26 mouse cellular contexts compared by ENCODE assay signal in genomic region chr4:41340912-41341550, GRCm38 (mm10). TPM values are rescaled to one million over a fixed set of nuclear protein-coding genes. Genes with fewer than 3 reads are reported as not detected.
DNase-seq lines count a peak whose midpoint lies in the region; TF ChIP-seq lines count a peak whose summit lies in the region.
"Had no signal": no experiment of that assay in that cellular context is flagged by ENCODE, and none has a peak within 500 bp of the region (broad histone marks: within the 10 kb centered on the region; RNA-seq: fewer than 3 reads in every experiment).

No protein-coding gene starts in this region.

- intact Hi-C loops in heart, adult 2 months (cut with DNase I), result no loop called here

- TF ChIP-seq CTCF in heart, adult 2 months (IDR thresholded peaks at IDR 0.05), result peak; percentile 32; the same call in 1 of the 2 replicates
- 0 out of 2 replicates have a peak, but pooled peaks have one; percentile 2 for TF ChIP-seq CTCF in testis, adult 2 months (IDR thresholded peaks at IDR 0.05; ENCODE audit: control insufficient read depth, insufficient read depth, insufficient replicate concordance, low read depth, low read length)

- H3K4me3 ChIP-seq in heart, adult 2 months, result no peak overlapping the region
- H3K4me3 ChIP-seq in testis, adult 2 months (ENCODE audit: control insufficient read depth, low read depth, low read length), result no peak overlapping the region
- H3K4me3 ChIP-seq: embryonic facial prominence, embryonic 13.5 days; forebrain, embryonic 10.5 days; forebrain, embryonic 15.5 days; heart, embryonic 10.5 days; heart, embryonic 15.5 days; limb, embryonic 13.5 days; liver, embryonic 13.5 days; lung, embryonic 15.5 days; midbrain, embryonic 10.5 days; midbrain, embryonic 15.5 days had no signal

- no peaks in the 10 kb centered on the region for H3K27me3 ChIP-seq in heart, adult 2 months (ENCODE audit: control insufficient read depth, insufficient read depth, low read length)
- H3K27me3 ChIP-seq in testis, adult 2 months (ENCODE audit: control insufficient read depth, insufficient read depth, low read length), result no peaks in the 10 kb centered on the region
- H3K27me3 ChIP-seq: embryonic facial prominence, embryonic 13.5 days; forebrain, embryonic 15.5 days; heart, embryonic 15.5 days; limb, embryonic 13.5 days; liver, embryonic 13.5 days; lung, embryonic 15.5 days; midbrain, embryonic 15.5 days had no signal

- no peaks in the 10 kb centered on the region for H3K79me2 ChIP-seq in heart, adult 2 months (replicated peaks; ENCODE audit: control insufficient read depth, insufficient read depth, low read length)

- no peak overlapping the region for H3K9ac ChIP-seq in heart, adult 2 months (ENCODE audit: low read depth, low read length)
- H3K9ac ChIP-seq: embryonic facial prominence, embryonic 13.5 days; forebrain, embryonic 15.5 days; heart, embryonic 15.5 days; limb, embryonic 13.5 days; liver, embryonic 13.5 days; lung, embryonic 15.5 days; midbrain, embryonic 15.5 days had no signal

- no peak for DNase-seq in heart, adult 2 months
- no peak for DNase-seq in heart, adult 8-10 months (ENCODE audit: low spot score)
- no peak for DNase-seq in testis, postnatal 10 days (ENCODE audit: low spot score)
- peak; percentile 18 for DNase-seq in induced T-regulatory cell, adult 2 months (ENCODE audit: low read depth)
- no peak for DNase-seq in spleen, postnatal 14 days (ENCODE audit: low spot score in 2 of 2)
- no peak for DNase-seq in kidney, postnatal 25 days
- DNase-seq: adrenal gland, postnatal 14 days; cerebellum, adult 18-20 months; cerebellum, postnatal 10 days; gastrocnemius, postnatal 10 days; kidney, adult 8-10 months; liver, embryonic 13.5 days; right cerebral cortex, adult 18-20 months; thymus, postnatal 14 days had no signal

- TF ChIP-seq EP300 in heart, adult 2 months (IDR thresholded peaks at IDR 0.05; ENCODE audit: insufficient read depth, low read depth, low read length), result no peak

- no peaks in the 10 kb centered on the region for H3K4me1 ChIP-seq in heart, adult 2 months (ENCODE audit: control insufficient read depth, insufficient read depth, low read length)
- H3K4me1 ChIP-seq in testis, adult 2 months (ENCODE audit: control insufficient read depth, insufficient read depth, low read length), result no peaks in the 10 kb centered on the region
- H3K4me1 ChIP-seq: embryonic facial prominence, embryonic 13.5 days; forebrain, embryonic 10.5 days; forebrain, embryonic 15.5 days; heart, embryonic 10.5 days; heart, embryonic 15.5 days; limb, embryonic 13.5 days; lung, embryonic 15.5 days; midbrain, embryonic 10.5 days; midbrain, embryonic 15.5 days had no signal

- no peak for TF ChIP-seq POLR2A in heart, adult 2 months (IDR thresholded peaks at IDR 0.05; ENCODE audit: insufficient read depth, low read depth, low read length)
- no peak for TF ChIP-seq POLR2A in testis, adult 2 months (IDR thresholded peaks at IDR 0.05; ENCODE audit: control insufficient read depth, low read depth, low read length)

- H3K27ac ChIP-seq in heart, adult 2 months, result no peak overlapping the region
- H3K27ac ChIP-seq in testis, adult 2 months (ENCODE audit: control insufficient read depth, insufficient read depth, low read depth, low read length), result no peak overlapping the region
- H3K27ac ChIP-seq: embryonic facial prominence, embryonic 13.5 days; forebrain, embryonic 10.5 days; forebrain, embryonic 15.5 days; heart, embryonic 10.5 days; heart, embryonic 15.5 days; hindbrain, postnatal 0 days; kidney, postnatal 0 days; limb, embryonic 13.5 days; liver, embryonic 13.5 days; lung, embryonic 15.5 days; midbrain, embryonic 10.5 days; midbrain, embryonic 15.5 days had no signal

- 73% methylated on average over 11 of the region's 11 CpGs for WGBS in heart, adult 2 months

- no peaks in the 10 kb centered on the region for H3K36me3 ChIP-seq in heart, adult 2 months (ENCODE audit: control insufficient read depth, insufficient read depth, low read length)
- no peaks in the 10 kb centered on the region for H3K36me3 ChIP-seq in testis, adult 2 months (ENCODE audit: control insufficient read depth, insufficient read depth, low read length)
- H3K36me3 ChIP-seq: embryonic facial prominence, embryonic 13.5 days; forebrain, embryonic 10.5 days; forebrain, embryonic 15.5 days; heart, embryonic 10.5 days; heart, embryonic 15.5 days; limb, embryonic 13.5 days; liver, embryonic 13.5 days; lung, embryonic 15.5 days; midbrain, embryonic 10.5 days; midbrain, embryonic 15.5 days had no signal

RNA-seq across cellular contexts. Expression of gene Ubap1, which starts 7.8 kb away (rescaled TPM):
- 10 to 100 TPM; 37.3 to 43.7 TPM for total RNA-seq in heart, adult 2 months (2021)
- polyA plus RNA-seq in heart, adult 2 months (2012; rRNA removed), result 21.8 and 37.1 TPM in 2 replicates
- total RNA-seq in heart, adult 8-10 months (2022), result 10 to 100 TPM; 31.8 to 37.4 (median 33.7) TPM
- 44.2 and 47.8 TPM in 2 replicates for polyA plus RNA-seq in testis, adult 2 months (2012; rRNA removed)

RNA-seq across cellular contexts. Expression of gene Dcaf12, which starts 26.3 kb away (rescaled TPM):
- 10 to 100 TPM; 31.5 to 57.9 TPM for total RNA-seq in heart, adult 2 months (2021)
- polyA plus RNA-seq in heart, adult 2 months (2012; rRNA removed), result 26.5 and 32.4 TPM in 2 replicates
- 10 to 100 TPM; 22.9 to 35.5 (median 27.7) TPM for total RNA-seq in heart, adult 8-10 months (2022)
- polyA plus RNA-seq in testis, adult 2 months (2012; rRNA removed), result 71.2 and 84.7 TPM in 2 replicates
